Mouse (Mus musculus) thymus, adult 2 months (tissue): ENCODE measurements around the gene Ankrd44.

Source experiments
- CTCF ChIP-seq: fragments of 200-500 bp; IDR thresholded peaks from 2 replicates; pipeline ENCODE4 v1.5.1; 2012; ENCODE audit warnings: mild to moderate bottlenecking, control low read depth, low read length, moderate library complexity, borderline replicate concordance; ENCODE audit not compliant: control insufficient read depth, poor library complexity, insufficient read depth; ENCODE audit errors: extremely low read depth
- POLR2A ChIP-seq: fragments of 200-500 bp; IDR thresholded peaks from 2 replicates; pipeline ENCODE4 v1.6.1; 2012; ENCODE audit warnings: mild to moderate bottlenecking, low read length, control low read depth, moderate library complexity; ENCODE audit not compliant: control insufficient read depth, poor library complexity, insufficient read depth; ENCODE audit errors: extremely low read depth

DNA sequence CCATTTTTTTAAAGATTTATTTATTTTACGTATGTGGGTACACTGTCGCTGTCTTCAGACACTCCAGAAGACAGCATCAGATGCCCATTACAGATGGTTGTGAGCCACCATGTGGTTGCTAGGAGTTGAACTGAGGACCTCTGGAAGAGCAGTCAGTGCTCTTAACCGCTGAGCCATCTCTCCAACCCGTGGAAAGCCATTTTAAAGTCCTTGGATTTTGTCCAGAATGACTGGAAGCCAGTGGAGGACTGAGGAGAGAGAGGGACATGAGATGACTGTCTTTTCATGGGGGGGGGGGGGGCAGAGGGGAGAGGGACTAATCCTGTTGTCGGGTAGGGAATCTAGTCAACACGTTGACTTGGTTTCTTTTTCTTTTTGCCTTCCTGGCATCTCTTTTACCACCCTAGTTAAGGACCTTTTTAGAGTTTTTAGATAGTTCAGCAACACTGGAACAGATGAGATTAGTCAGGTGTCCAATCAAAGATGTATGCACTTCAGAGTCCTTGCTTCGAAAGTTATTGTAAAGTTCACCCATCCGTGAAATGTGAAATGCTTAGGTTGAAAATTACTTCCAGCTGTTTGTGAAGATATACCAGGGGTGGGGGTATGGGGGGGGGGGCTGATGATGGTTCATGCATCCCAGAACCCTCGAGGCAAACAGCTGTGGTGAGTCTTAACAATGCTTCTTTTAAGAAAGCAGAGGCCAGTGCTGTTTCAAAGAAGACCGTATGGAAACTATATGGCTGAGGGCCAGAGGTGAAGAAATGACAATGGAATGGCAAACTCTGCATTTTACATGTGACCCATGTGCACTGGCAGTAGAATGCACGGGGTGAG, 39.2 kb upstream of the Ankrd44 start:
- TF ChIP-seq POLR2A: no peak
- TF ChIP-seq CTCF: no peak
